Mouse (Mus musculus) cerebellum, postnatal 36 days (tissue): ENCODE results near the gene Elp5.

ENCODE experiments used
- DNase-seq, 2 experiments: peaks; one replicate each; pipeline ENCODE4 v3.0.0; 2021 to 2022; ENCODE audit warnings: mixed read lengths in 2 of 2

Gene Elp5

GRCm38 (mm10) chr11:69990850-69991691 is 8.8 kb upstream of the Elp5 start, which contains the start of gene Gabarap:
Gene Gabarap, plus strand, starts transcription at chr11:69991143.
- DNase-seq = peak; percentile 96

- no peak for DNase-seq
Observed at GRCm38 (mm10) chr11:69989949-69990348, 7.6 kb upstream of the Elp5 start.

GRCm38 (mm10) chr11:69984431-69984830 is 2.1 kb upstream of the Elp5 start:
- no peak for DNase-seq

- no peak for DNase-seq
Observed at GRCm38 (mm10) chr11:69983377-69983776, 1.1 kb upstream of the Elp5 start.

GRCm38 (mm10) chr11:69982877-69983276 is 560 bp upstream of the Elp5 start:
- DNase-seq = no peak

GRCm38 (mm10) chr11:69981141-69981762 is 1.1 kb downstream of the Elp5 start, which contains the start of gene Ctdnep1:
Gene Ctdnep1, plus strand, starts transcription at chr11:69981156.
- DNase-seq = no peak

GRCm38 (mm10) chr11:69980196-69981140 is 1.8 kb downstream of the Elp5 start:
- DNase-seq = peak; percentile 98 to 99

GRCm38 (mm10) chr11:69979827-69980195 is 2.5 kb downstream of the Elp5 start:
- DNase-seq = no peak

- DNase-seq = no peak
Observed at GRCm38 (mm10) chr11:69976271-69976670, 6.0 kb downstream of the Elp5 start.

- DNase-seq = no peak
Observed at GRCm38 (mm10) chr11:69974907-69975306, 7.4 kb downstream of the Elp5 start.

GRCm38 (mm10) chr11:69970775-69971174 is 11.5 kb downstream of the Elp5 start:
- no peak for DNase-seq

- DNase-seq = no peak
Observed at GRCm38 (mm10) chr11:69970222-69970621, 12.1 kb downstream of the Elp5 start.

- no peak for DNase-seq
Observed at GRCm38 (mm10) chr11:69968793-69969192, 13.5 kb downstream of the Elp5 start.

GRCm38 (mm10) chr11:69966860-69967517 is 15.3 kb downstream of the Elp5 start:
- no peak for DNase-seq

GRCm38 (mm10) chr11:69966006-69966859 is 16.1 kb downstream of the Elp5 start:
- DNase-seq = peak in 1 of 2 experiments; percentile 7

- DNase-seq = no peak
Observed at GRCm38 (mm10) chr11:69965271-69966005, 16.9 kb downstream of the Elp5 start.

GRCm38 (mm10) chr11:69964650-69965270 is 17.6 kb downstream of the Elp5 start, which contains the start of gene Cldn7:
Gene Cldn7, plus strand, starts transcription at chr11:69964779.
- DNase-seq = no peak

- DNase-seq = no peak
Observed at GRCm38 (mm10) chr11:69961841-69962240, 20.5 kb downstream of the Elp5 start.

GRCm38 (mm10) chr11:69960616-69961015 is 21.7 kb downstream of the Elp5 start:
- DNase-seq = no peak

- DNase-seq = no peak
Observed at GRCm38 (mm10) chr11:69956218-69956617, 26.1 kb downstream of the Elp5 start.
